Mouse (Mus musculus) forebrain, embryonic 12.5 days (tissue): ENCODE measurements at regions not wholly inside any gene's neighbourhood (a gene's known extent, or its start where the extent isn't known, plus 50 kb on each side); places are given as distances from the start of the nearest gene placed in this dataset.

Experiments
- ATAC-seq: fragments of 200-750 bp; cut with Nextera tagmentation; 2 replicates; pipeline ENCODE4 v1.8.0; 2017; ENCODE audit warnings: moderate TSS enrichment; ENCODE audit not compliant: low FRiP score
- H3K27ac ChIP-seq: fragments of 300-500 bp; sonication (generic); 2 replicates; pipeline ENCODE4 v1.5.1; 2016; ENCODE audit warnings: mild to moderate bottlenecking
- H3K27me3 ChIP-seq: fragments of 300-500 bp; sonication (generic); 2 replicates; pipeline ENCODE4 v1.6.1; 2016; ENCODE audit warnings: mild to moderate bottlenecking
- H3K36me3 ChIP-seq: fragments of 300-500 bp; sonication (generic); replicated peaks from 2 replicates; pipeline ENCODE4 v1.6.1; 2016; ENCODE audit warnings: mild to moderate bottlenecking
- H3K4me1 ChIP-seq: fragments of 300-500 bp; sonication (generic); 2 replicates; pipeline ENCODE4 v1.6.1; 2016
- H3K4me2 ChIP-seq: fragments of 300-500 bp; sonication (generic); 2 replicates; pipeline ENCODE4 v1.6.1; 2016; ENCODE audit warnings: mild to moderate bottlenecking, moderate library complexity
- H3K4me3 ChIP-seq: fragments of 300-500 bp; sonication (generic); replicated peaks from 2 replicates; pipeline ENCODE4 v1.5.1; 2016; ENCODE audit warnings: mild to moderate bottlenecking
- H3K9ac ChIP-seq: fragments of 300-500 bp; sonication (generic); 2 replicates; pipeline ENCODE4 v1.6.1; 2016; ENCODE audit warnings: mild to moderate bottlenecking
- H3K9me3 ChIP-seq: fragments of 300-500 bp; sonication (generic); 2 replicates; pipeline ENCODE4 v1.6.1; 2016
- WGBS: fragments of 180-500 bp; shearing (Covaris S2); methylation state at CpG from one replicate; pipeline ENCODE4 v1.1.7; 2016; 5-methylcytosine and 5-hydroxymethylcytosine counted together

DNA sequence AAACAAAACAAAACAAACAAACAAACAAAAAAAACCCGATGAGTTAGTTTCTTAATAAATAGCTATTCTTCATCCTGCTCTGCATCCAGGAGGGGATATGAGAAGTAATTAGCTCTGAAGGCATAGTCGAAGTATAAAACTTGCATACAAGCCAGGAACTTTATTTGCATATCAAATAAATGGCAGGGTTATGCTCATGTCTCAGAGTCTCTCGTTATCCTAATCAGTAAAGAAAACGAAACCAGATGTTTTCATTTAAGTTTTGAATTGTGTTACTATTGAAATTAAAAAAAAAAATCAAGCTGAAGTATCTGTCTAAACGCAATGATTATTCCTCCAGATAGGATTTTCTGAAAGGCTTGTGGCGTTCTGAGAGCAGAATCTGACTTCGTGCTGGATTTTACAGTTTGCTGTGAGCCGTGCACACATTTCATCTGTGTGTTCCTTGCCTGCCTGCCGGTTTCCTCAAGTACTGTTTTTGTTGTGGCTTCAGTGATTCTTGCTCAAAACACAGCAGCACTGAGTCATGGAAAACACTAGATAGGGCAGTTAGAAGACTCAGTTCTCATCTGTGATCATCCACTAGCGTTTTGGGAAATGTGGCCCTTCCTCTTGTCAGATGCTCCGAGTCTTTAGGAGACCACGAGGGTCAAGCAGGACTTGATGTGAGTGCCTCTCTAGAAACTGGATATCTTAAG is 91.2 kb downstream of the Kcnrg start:
- 41% methylated on average over 12 of the region's 12 CpGs for WGBS
- H3K9me3 ChIP-seq = no peaks in the 10 kb centered on the region
- no peak overlapping the region for H3K4me2 ChIP-seq
- no peak overlapping the region for H3K4me3 ChIP-seq
- H3K27me3 ChIP-seq = peaks cover 13% of the 10 kb centered on the region
- no peak overlapping the region for H3K27ac ChIP-seq
- no peaks in the 10 kb centered on the region for H3K36me3 ChIP-seq
- no peak overlapping the region for H3K9ac ChIP-seq
- no peak for ATAC-seq
- H3K4me1 ChIP-seq = peaks cover 17% of the 10 kb centered on the region

DNA sequence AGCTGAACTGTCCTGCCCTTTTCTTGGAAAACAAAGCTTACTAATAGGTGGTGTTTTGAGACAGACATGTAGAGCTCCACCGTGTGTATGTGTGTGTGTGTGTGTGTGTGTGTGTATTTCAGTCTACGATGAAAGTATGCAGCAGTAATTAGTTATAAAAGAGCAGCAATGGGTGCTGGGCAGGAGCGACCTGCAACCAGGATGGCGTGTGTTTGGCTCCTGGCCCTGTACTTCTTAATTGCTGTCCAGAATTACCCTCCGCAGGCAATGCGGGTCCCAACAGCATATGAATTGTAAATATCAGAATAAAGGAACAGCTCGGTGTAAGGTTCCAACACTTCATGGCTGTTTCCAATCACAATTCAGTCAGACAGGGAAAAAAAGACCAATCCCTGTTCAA is 92.4 kb downstream of the Kcnrg start:
- no peak overlapping the region for H3K4me3 ChIP-seq
- peaks cover 17% of the 10 kb centered on the region for H3K4me1 ChIP-seq
- no peak overlapping the region for H3K27ac ChIP-seq
- 72% methylated on average over 7 of the region's 7 CpGs for whole genome bisulfite sequencing
- no peak overlapping the region for H3K9ac ChIP-seq
- no peaks in the 10 kb centered on the region for H3K36me3 ChIP-seq
- H3K9me3 ChIP-seq = no peaks in the 10 kb centered on the region
- no peak for ATAC-seq
- no peak overlapping the region for H3K4me2 ChIP-seq
- H3K27me3 ChIP-seq = peaks cover 11% of the 10 kb centered on the region

DNA sequence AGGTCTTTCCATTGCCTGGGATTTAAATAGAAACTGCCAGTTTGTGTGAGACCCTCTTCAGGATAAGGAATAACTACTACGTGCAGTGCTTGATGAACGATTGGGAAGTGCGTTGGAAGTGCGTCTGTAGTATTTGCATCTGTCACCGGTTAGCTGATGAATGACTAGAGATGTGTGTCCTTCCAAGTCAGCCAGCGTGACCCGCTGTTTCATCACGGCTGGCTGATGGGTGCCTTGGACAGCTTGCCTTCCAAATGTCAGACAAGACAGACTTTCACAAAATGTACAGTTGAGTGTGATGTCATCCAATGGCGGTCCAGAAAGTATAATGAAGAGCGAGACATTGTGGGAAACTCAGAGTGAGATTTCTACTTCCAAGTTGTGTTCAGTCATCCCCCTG is 93.9 kb downstream of the Kcnrg start:
- H3K4me2 ChIP-seq = no peak overlapping the region
- H3K9ac ChIP-seq = no peak overlapping the region
- peaks cover 17% of the 10 kb centered on the region for H3K4me1 ChIP-seq
- H3K9me3 ChIP-seq = no peaks in the 10 kb centered on the region
- 0 out of 2 replicates have a peak, but pooled peaks cover 3% of the 10 kb centered on the region for H3K27me3 ChIP-seq
- WGBS = 81% methylated on average over 10 of the region's 10 CpGs
- no peak for ATAC-seq
- no peak overlapping the region for H3K27ac ChIP-seq
- no peak overlapping the region for H3K4me3 ChIP-seq
- no peaks in the 10 kb centered on the region for H3K36me3 ChIP-seq

DNA sequence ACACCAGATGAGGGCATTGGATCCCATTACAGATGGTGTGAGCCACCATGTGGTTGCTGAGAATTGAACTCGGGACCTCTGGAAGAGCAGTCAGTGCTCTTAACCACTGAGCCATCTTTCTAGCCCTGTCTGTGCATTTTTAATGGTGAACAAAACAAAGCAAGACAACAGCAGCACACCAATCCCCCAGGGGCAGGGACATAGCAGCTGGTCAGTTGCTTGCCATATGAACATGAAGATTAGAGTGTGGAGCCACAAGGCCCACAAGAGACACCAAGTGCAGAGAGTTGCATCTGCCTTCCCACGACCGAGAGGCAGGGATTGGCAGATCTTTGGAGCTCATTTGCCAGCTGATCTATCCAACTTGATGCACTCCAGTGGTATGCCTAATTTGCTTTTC is 96.7 kb downstream of the Kcnrg start:
- Histone ChIP-seq H3K9ac (no peak overlapping the region), H3K27ac (no peak overlapping the region), H3K27me3 (0 out of 2 replicates have a peak, but pooled peaks cover 3% of the 10 kb centered on the region), H3K4me3 (no peak overlapping the region), H3K36me3 (no peaks in the 10 kb centered on the region), H3K9me3 (no peaks in the 10 kb centered on the region), H3K4me1 (peaks cover 3% of the 10 kb centered on the region; the same call in 1 of the 2 replicates), H3K4me2 (no peak overlapping the region)
- ATAC-seq = no peak
- 88% methylated on average over 3 of the region's 3 CpGs for WGBS

DNA sequence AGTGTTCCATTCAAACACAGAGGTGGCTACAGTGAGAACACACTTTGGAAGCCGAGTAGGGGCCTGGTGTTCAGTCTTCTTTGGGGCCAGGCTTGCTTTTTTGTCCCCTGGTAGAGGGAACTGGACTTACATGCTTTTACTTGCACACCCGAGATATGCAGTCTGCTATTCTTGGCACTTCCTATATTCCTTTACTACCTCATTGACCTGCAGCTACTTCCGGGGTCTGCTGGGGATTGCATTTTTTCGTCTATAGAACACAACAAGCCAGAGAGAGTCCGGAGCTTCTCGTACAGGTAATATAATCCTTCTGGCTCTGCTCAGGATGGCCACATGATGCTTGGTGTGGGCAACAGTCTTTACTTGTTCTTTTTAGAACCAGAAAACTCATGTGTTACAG is 99.7 kb downstream of the Kcnrg start:
- Histone ChIP-seq H3K27ac (no peak overlapping the region), H3K4me1 (no peaks in the 10 kb centered on the region), H3K4me2 (no peak overlapping the region), H3K9ac (no peak overlapping the region), H3K36me3 (no peaks in the 10 kb centered on the region), H3K27me3 (no peaks in the 10 kb centered on the region), H3K9me3 (no peaks in the 10 kb centered on the region), H3K4me3 (no peak overlapping the region)
- WGBS = 91% methylated on average over 6 of the region's 6 CpGs
- ATAC-seq = no peak

DNA sequence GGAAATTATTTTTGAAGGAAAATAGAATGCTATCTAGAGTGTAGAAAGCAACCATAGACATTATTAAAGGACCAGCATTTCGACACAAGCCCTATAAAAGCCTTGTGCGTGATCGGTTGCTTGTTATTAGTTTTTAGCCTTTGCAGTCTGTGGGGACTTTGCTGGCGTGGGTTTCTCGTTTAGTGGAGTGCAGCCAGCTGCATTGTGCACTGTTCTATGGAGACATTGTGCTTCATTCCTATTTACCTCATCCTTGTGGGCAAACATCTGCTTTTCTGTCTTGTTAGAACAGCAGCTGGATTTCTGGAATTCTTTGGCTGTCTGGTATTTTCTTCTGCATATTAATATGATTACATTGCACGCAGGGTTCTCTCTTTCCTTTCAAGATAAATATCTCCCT is 101.1 kb downstream of the Kcnrg start:
- no peak for ATAC-seq
- Histone ChIP-seq H3K4me3 (no peak overlapping the region), H3K36me3 (no peaks in the 10 kb centered on the region), H3K4me1 (no peaks in the 10 kb centered on the region), H3K27me3 (no peaks in the 10 kb centered on the region), H3K27ac (no peak overlapping the region), H3K4me2 (no peak overlapping the region), H3K9ac (no peak overlapping the region), H3K9me3 (no peaks in the 10 kb centered on the region)
- WGBS = 59% methylated on average over 6 of the region's 6 CpGs

DNA sequence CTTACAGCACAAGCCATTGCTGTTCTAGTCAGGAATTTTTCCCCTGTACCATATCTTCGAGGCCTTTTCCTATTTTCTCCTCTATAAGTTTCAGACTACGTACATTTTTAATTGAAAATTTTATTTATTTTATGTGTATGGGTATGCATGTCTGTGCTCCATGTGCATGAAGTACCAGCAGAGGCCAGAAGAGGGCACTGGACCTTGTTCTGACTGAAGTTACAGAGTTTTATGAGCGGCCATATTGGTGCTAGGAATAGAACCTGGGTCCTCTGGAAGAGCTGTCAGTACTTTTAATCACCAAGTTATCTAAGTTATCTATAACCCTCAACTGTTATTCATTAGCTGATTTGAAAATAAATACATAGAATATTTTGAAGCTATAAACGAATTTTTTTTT is 108.5 kb downstream of the Kcnrg start:
- no peak overlapping the region for H3K4me3 ChIP-seq
- H3K27ac ChIP-seq = no peak overlapping the region
- no peak for ATAC-seq
- H3K27me3 ChIP-seq = no peaks in the 10 kb centered on the region
- H3K4me1 ChIP-seq = peaks cover 8% of the 10 kb centered on the region; the same call in 1 of the 2 replicates
- WGBS = 94% methylated on average over 4 of the region's 4 CpGs
- no peak overlapping the region for H3K4me2 ChIP-seq
- no peaks in the 10 kb centered on the region for H3K36me3 ChIP-seq
- no peak overlapping the region for H3K9ac ChIP-seq
- H3K9me3 ChIP-seq = peaks cover 6% of the 10 kb centered on the region; the same call in 1 of the 2 replicates

DNA sequence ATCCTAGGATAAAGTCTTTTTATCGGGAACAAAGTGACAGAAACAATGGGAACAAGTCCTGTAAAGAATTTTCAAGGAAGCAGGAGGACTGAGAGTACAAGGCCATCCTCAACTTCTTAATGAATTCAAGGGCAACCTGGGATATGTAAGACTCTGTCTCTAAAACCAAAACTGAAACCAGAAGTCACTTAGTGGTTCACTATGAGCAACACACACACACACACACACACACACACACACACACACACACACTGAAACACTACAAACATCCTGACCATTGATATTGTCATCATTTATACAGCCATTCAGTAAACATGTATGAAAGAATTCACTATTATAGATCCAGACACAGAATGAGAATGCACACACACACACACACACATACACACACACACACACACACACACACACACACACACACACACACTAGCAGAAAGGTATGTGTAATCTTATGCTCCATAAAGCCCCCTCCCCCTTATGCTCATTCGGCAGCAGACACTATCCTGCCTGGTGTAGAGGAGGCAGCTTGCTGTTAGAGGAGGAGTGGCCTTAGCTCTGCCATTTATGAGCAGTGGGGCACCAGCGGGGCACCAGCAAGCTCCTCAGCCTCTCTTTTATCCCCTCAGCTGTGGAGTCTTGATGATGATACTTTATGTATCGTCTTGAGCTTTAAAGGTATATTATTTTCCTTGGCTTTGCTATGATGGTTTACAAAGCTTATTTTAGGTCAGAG is 111.3 kb downstream of the Kcnrg start:
- no peak for ATAC-seq
- Histone ChIP-seq H3K27me3 (no peaks in the 10 kb centered on the region), H3K4me3 (no peak overlapping the region), H3K36me3 (no peaks in the 10 kb centered on the region), H3K27ac (no peak overlapping the region), H3K4me2 (no peak overlapping the region), H3K4me1 (peaks cover 8% of the 10 kb centered on the region; the same call in 1 of the 2 replicates), H3K9me3 (peaks cover 6% of the 10 kb centered on the region; the same call in 1 of the 2 replicates), H3K9ac (no peak overlapping the region)
- WGBS = 47% methylated on average over 4 of the region's 4 CpGs

DNA sequence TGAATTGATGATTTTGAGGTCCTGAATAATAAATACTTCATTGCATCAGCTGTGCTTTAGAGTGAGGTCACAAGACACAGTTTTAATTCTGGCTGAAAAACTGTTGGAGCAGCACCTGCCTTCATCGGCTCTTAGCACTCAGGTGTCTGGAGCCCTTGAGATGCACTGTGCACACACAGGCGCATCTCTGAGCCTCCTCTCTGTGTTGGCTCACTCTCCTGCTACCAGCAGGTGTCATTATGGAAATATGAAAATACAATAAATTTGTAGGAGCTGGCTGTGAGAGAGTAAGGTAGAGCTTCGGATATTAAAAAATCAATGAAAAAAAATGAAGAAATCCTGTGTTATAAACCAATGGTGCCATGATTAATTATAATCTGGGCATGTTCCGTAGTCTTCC is 114.0 kb downstream of the Kcnrg start:
- no peak for ATAC-seq
- Histone ChIP-seq H3K9me3 (no peaks in the 10 kb centered on the region), H3K4me2 (no peak overlapping the region), H3K27ac (no peak overlapping the region), H3K9ac (no peak overlapping the region), H3K27me3 (0 out of 2 replicates have a peak, but pooled peaks cover 7% of the 10 kb centered on the region), H3K4me1 (peaks cover 8% of the 10 kb centered on the region; the same call in 1 of the 2 replicates), H3K4me3 (no peak overlapping the region), H3K36me3 (no peaks in the 10 kb centered on the region)
- WGBS = 90% methylated on average over 4 of the region's 4 CpGs

DNA sequence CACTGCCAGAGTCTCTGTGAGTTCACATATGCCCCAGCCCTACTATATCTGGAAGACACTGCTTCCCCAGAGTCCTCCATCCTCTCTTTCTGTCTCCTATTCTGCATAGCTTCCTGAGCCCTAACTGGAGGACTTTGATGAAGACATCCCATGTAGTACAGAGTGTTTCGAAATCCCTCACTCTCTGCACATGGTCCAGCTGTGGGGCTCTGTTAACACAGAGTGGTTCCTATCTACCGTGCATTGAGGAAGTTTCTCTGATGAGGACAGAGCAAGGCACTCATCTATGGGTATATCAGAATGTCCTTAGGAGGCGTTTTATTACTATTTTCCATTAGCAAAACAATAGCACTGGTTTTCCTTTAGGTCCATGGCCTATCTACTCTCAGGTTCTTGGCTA is 117.7 kb downstream of the Kcnrg start:
- Histone ChIP-seq H3K4me2 (no peak overlapping the region), H3K4me3 (no peak overlapping the region), H3K4me1 (no peaks in the 10 kb centered on the region), H3K9ac (no peak overlapping the region), H3K36me3 (no peaks in the 10 kb centered on the region), H3K27ac (no peak overlapping the region), H3K27me3 (peaks cover 21% of the 10 kb centered on the region), H3K9me3 (no peaks in the 10 kb centered on the region)
- 80% methylated on average over 3 of the region's 3 CpGs for WGBS
- ATAC-seq = no peak

DNA sequence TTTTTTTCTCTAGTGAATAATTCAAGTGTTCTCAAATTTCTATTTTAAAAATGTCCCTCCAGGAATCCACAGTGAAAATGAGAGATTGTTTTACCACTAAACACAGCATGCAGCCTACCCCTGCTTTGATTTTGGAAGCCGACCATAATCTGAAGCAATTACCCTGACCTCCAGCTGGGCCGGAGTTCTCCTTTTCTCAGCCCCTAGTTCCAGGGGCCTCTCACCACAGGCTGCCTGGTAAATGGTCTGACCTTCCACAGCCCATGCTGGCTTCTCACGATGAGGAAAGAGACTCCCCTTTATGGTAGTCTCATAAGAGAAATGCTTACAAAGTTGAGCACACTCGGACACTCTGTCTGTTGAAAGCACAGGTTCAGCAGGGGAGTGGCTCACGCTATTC is 121.3 kb downstream of the Kcnrg start:
- no peak overlapping the region for H3K4me2 ChIP-seq
- WGBS = 18% methylated on average over 5 of the region's 5 CpGs
- no peak for ATAC-seq

DNA sequence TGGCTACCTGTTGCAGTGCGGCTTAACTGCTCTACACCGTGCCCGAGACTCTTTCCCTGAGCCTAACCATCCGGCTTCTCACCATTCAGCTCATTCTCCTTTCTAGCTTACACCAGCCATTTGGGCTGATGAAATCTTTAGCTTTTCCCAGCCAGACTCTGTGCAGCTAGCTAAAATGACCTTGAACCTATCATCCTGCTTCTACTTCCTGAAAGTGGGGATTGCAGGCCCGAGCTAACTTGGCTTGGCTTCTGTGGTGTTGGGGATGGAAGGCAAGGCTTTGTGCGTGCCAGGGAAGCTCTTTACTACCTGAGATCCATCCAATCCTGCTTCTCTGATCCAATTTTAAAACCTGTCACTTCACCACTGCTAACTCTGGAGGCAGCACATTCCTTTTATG is 128.3 kb downstream of the Kcnrg start:
- no peak overlapping the region for H3K9ac ChIP-seq
- H3K9me3 ChIP-seq = peaks cover 4% of the 10 kb centered on the region; the same call in 1 of the 2 replicates
- no peak overlapping the region for H3K27ac ChIP-seq
- H3K4me3 ChIP-seq = no peak overlapping the region
- 71% methylated on average over 6 of the region's 6 CpGs for WGBS
- no peak overlapping the region for H3K4me2 ChIP-seq
- no peak for ATAC-seq
- H3K36me3 ChIP-seq = no peaks in the 10 kb centered on the region
- peaks cover 15% of the 10 kb centered on the region for H3K4me1 ChIP-seq
- H3K27me3 ChIP-seq = peaks cover 9% of the 10 kb centered on the region; the same call in 1 of the 2 replicates

More for the DNA sequence above, 121.3 kb downstream of the Kcnrg start:
- no peak overlapping the region for H3K9ac ChIP-seq
- H3K27ac ChIP-seq = no peak overlapping the region
- H3K4me3 ChIP-seq = no peak overlapping the region
- no peaks in the 10 kb centered on the region for H3K36me3 ChIP-seq
- H3K27me3 ChIP-seq = peaks cover 31% of the 10 kb centered on the region
- no peaks in the 10 kb centered on the region for H3K4me1 ChIP-seq
- H3K9me3 ChIP-seq = no peaks in the 10 kb centered on the region
